Mouse (Mus musculus) ES-E14 (cell line): Measurements from ENCODE around the gene Ralgapa1. TPM values are rescaled to one million over a fixed set of nuclear protein-coding genes. Genes with fewer than 3 reads are reported as not detected.
"Not testable (repeated sequence)": the region's sequence is repeated elsewhere in the genome, so short reads cannot be mapped to it uniquely, and the experiment has no call there.

Source experiments
- DNase-seq: peaks from one replicate; pipeline ENCODE4 v3.0.0-alpha.2; 2013; ENCODE audit warnings: low read depth, low spot score
- H3K27ac ChIP-seq: 2 replicates; pipeline ENCODE4 v1.5.1; 2012; ENCODE audit warnings: low read depth, mild to moderate bottlenecking, low read length, moderate library complexity, mixed read lengths; ENCODE audit not compliant: poor library complexity, insufficient read depth, severe bottlenecking
- H3K36me3 ChIP-seq: 2 replicates; pipeline ENCODE4 v1.6.1; 2012; ENCODE audit warnings: mild to moderate bottlenecking, low read length, moderate library complexity, mixed read lengths; ENCODE audit not compliant: control insufficient read depth, poor library complexity, insufficient read depth, severe bottlenecking
- H3K4me1 ChIP-seq, 2 experiments: fragments of 150-350 bp in 1 of 2; sonication (generic) in 1 of 2; 2 replicates each; pipeline ENCODE4 v1.6.1; 2012; ENCODE audit warnings: low read length in 2 of 2, mild to moderate bottlenecking in 1 of 2, mixed read lengths in 1 of 2; ENCODE audit not compliant: control insufficient read depth in 2 of 2, insufficient read depth in 2 of 2, poor library complexity in 1 of 2
- H3K4me3 ChIP-seq, 2 experiments: fragments of 150-350 bp in 1 of 2; sonication (generic) in 1 of 2; 2 replicates each; pipeline ENCODE4 v1.5.1; 2012; ENCODE audit warnings: low read length in 2 of 2, low read depth in 1 of 2, mild to moderate bottlenecking in 1 of 2, mixed read lengths in 1 of 2; ENCODE audit not compliant: insufficient read depth in 1 of 2, poor library complexity in 1 of 2, severe bottlenecking in 1 of 2
- H3K9ac ChIP-seq: 2 replicates; pipeline ENCODE4 v1.6.1; 2012; ENCODE audit warnings: low read depth, mild to moderate bottlenecking, low read length, mixed read lengths; ENCODE audit not compliant: poor library complexity, insufficient read depth, severe bottlenecking
- H3K9me3 ChIP-seq: fragments of 150-350 bp; sonication (generic); 2 replicates; pipeline ENCODE4 v1.6.1; 2012; ENCODE audit warnings: low read depth, mild to moderate bottlenecking, low read length; ENCODE audit not compliant: control insufficient read depth, insufficient read depth
- CHD2 ChIP-seq: IDR thresholded peaks from 2 replicates; pipeline ENCODE4 v1.6.1; 2014; ENCODE audit warnings: mild to moderate bottlenecking, low read depth, low read length, inconsistent platforms
- HCFC1 ChIP-seq: IDR thresholded peaks from 2 replicates; pipeline ENCODE4 v1.6.1; 2012; ENCODE audit warnings: low read length, inconsistent platforms, borderline replicate concordance; ENCODE audit not compliant: insufficient read depth
- MAFK ChIP-seq: IDR thresholded peaks from 2 replicates; pipeline ENCODE4 v1.6.1; 2014; ENCODE audit warnings: mild to moderate bottlenecking, low read depth, low read length, inconsistent platforms; ENCODE audit not compliant: insufficient read depth
- ZC3H11A ChIP-seq: IDR thresholded peaks from 2 replicates; pipeline ENCODE4 v1.6.1; 2012; ENCODE audit warnings: low read depth, mild to moderate bottlenecking, inconsistent platforms, low read length, borderline replicate concordance
- ZNF384 ChIP-seq: IDR thresholded peaks from 2 replicates; pipeline ENCODE4 v1.6.1; 2012; ENCODE audit warnings: low read depth, low read length, inconsistent platforms
- in situ Hi-C, 2 experiments: fragments of 600-800 bp; cut with MboI; formaldehyde crosslinking; loops; one replicate each; pipeline ENCODE4 v1.15.1; 2025; ENCODE audit warnings: low sequenced_read_pairs in 2 of 2, inconsistent platforms in 1 of 2; ENCODE audit not compliant: unreplicated experiment in 2 of 2
- total RNA-seq: library from RNA; depleted of rRNA; stranded (reverse); fragments of 300-350 nt; gene quantifications from 2 replicates; pipeline ENCODE4 v1.2.3, GENCODE M21; 2012

Gene Ralgapa1
- total RNA-seq, 1 experiment, result 8.9 TPM

- peak; percentile 28 for DNase-seq
- Histone ChIP-seq H3K9ac (0 out of 2 replicates have a peak within 1 kb of the TSS, but pooled peaks have one; percentile 4), H3K27ac (no peak within 1 kb of the TSS), H3K4me3 (peak within 1 kb of the TSS; percentile 65 to 74), H3K9me3 (no peaks in the 10 kb centered on the region), H3K4me1 (no peaks in the 10 kb centered on the region), H3K36me3 (no peaks in the 10 kb centered on the region)
- in situ Hi-C loops, result no loop called here
- TF ChIP-seq HCFC1 (no peak), CHD2 (no peak), ZNF384 (no peak), ZC3H11A (no peak), MAFK (no peak)
These were observed 221.9 kb downstream of the Ralgapa1 start, which contains the start of gene Insm2 for GRCm38 (mm10) chr12:55598887-55599561. Insm2 (plus strand) TSS chr12:55599427.

DNA sequence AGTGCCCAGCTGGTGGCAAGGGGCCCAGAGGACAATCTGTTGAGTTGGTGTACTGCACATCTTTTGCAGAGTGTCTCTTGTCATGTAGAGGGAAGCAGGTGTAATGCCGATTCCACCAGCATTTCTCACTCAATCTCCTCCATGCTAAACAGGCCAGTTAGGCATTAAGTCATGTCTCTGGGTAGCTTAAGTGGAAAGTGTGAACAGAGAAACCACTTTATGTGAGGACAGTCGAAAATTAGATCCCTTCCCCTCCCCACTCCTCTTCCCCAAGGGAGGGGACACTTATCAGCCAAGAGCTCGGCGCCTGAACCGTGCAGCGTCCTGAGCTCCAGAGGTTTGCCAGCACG is 222.5 kb downstream of the Ralgapa1 start:
- H3K4me1 ChIP-seq, result no peaks in the 10 kb centered on the region
- no peak for TF ChIP-seq ZC3H11A
- no peak for TF ChIP-seq CHD2
- TF ChIP-seq HCFC1, result no peak
- no peak for TF ChIP-seq MAFK
- TF ChIP-seq ZNF384, result no peak
- in situ Hi-C loops, result no loop called here

DNA sequence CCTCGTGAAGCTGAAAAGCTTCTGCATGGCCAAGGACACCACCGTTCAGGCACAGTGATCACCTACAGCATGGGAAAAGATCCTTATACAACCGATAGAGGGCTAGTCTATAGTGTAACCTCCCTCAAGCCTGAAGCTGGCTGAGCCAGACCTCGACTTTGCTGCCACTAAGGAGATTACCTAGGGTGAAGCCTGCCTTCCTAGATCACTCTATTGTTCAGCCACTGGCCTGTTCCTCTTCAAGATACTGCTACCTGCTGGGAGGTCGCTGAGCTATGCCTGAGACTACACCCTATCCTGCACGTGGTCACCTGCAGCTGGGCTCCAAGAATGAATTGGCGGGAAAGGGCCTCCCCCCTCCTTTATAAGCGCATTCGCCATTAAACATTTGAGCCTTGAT is 234.0 kb downstream of the Ralgapa1 start:
- H3K4me1 ChIP-seq, H3K4me3 ChIP-seq, H3K9me3 ChIP-seq, H3K9ac ChIP-seq, DNase-seq, H3K27ac ChIP-seq, H3K36me3 ChIP-seq, in situ Hi-C loops: not testable (repeated sequence)

More for the DNA sequence above, 222.5 kb downstream of the Ralgapa1 start:
- Histone ChIP-seq H3K4me3 (peak overlapping the region; percentile 65 to 74), H3K36me3 (no peaks in the 10 kb centered on the region), H3K27ac (no peak overlapping the region), H3K9ac (no peak overlapping the region), H3K9me3 (no peaks in the 10 kb centered on the region)
- no peak for DNase-seq

DNA sequence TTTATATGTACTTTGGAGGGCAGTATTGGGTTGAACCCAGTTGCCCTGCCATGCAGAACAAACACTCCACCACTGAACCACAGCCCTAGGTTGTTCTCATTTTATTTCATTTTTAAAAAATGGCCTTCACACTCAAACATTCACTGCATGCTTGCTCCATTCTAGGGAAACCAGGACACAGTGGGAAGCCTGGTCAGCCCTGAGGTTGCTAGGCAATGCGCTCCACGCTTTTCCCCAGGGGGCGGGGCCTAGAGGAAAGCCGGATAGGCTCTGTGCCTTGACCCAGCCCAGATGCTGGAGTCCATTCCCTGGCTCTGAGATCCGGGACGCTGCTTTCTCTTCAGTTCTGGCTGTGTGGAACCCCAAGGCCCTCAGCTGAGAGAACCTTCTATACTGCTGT is 247.2 kb downstream of the Ralgapa1 start:
- no peak overlapping the region for H3K4me3 ChIP-seq
- DNase-seq, result no peak
- H3K27ac ChIP-seq, result no peak overlapping the region
- H3K9me3 ChIP-seq, result no peaks in the 10 kb centered on the region
- TF ChIP-seq CHD2, result no peak
- no peaks in the 10 kb centered on the region for H3K36me3 ChIP-seq
- H3K9ac ChIP-seq, result no peak overlapping the region
- in situ Hi-C loops, result no loop called here
- H3K4me1 ChIP-seq, result no peaks in the 10 kb centered on the region

GRCm38 (mm10) chr12:55573089-55573488 is 247.9 kb downstream of the Ralgapa1 start:
- TF ChIP-seq ZNF384, result no peak
- TF ChIP-seq HCFC1, result no peak
- TF ChIP-seq ZC3H11A, result 0 out of 2 replicates have a peak, but pooled peaks have one; percentile 28
- no peak for TF ChIP-seq CHD2
- Histone ChIP-seq H3K9ac (no peak overlapping the region), H3K36me3 (no peaks in the 10 kb centered on the region), H3K4me1 (0 out of 4 replicates have a peak, but pooled peaks cover 0 to 3% of the 10 kb centered on the region in 2 experiments), H3K9me3 (no peaks in the 10 kb centered on the region), H3K27ac (no peak overlapping the region), H3K4me3 (no peak overlapping the region)
- DNase-seq, result no peak
- in situ Hi-C loops, result no loop called here
